Mouse (Mus musculus): ENCODE results near the gene Trak1.

- TF ChIP-seq FLI1 (IDR thresholded peaks at IDR 0.05; ENCODE audit: low read length) = no peak
- no peak for TF ChIP-seq GATA1 (IDR thresholded peaks at IDR 0.05; ENCODE audit: borderline replicate concordance, low read length)
Measured at GRCm38 (mm10) chr9:121358418-121358817, 61.1 kb downstream of the Trak1 start.

All from megakaryocyte, embryonic 14.5 days (primary cell).